Mouse (Mus musculus) embryonic facial prominence, embryonic 11.5 days (tissue): ENCODE measurements around the gene Vasn. TPM values are rescaled to one million over a fixed set of nuclear protein-coding genes. Genes with fewer than 3 reads are reported as not detected.

Experiments used
- ATAC-seq: fragments of 200-750 bp; cut with Nextera tagmentation; replicated peaks from 2 replicates; pipeline ENCODE4 v1.8.0; 2017; ENCODE audit warnings: low read depth; ENCODE audit not compliant: insufficient number of reproducible peaks, low FRiP score, low TSS enrichment
- DNase-seq: peaks from one replicate; pipeline ENCODE4 v3.0.0-alpha.2; 2015; ENCODE audit warnings: low spot score
- H3K27ac ChIP-seq: fragments of 300-500 bp; sonication (generic); replicated peaks from 2 replicates; pipeline ENCODE4 v1.5.1; 2014; ENCODE audit warnings: mild to moderate bottlenecking, low read depth, low read length, control low read depth
- H3K27me3 ChIP-seq: fragments of 300-500 bp; sonication (generic); 2 replicates; pipeline ENCODE4 v1.6.1; 2014; ENCODE audit warnings: mild to moderate bottlenecking, low read length, moderate library complexity, mixed read lengths; ENCODE audit not compliant: control insufficient read depth, insufficient read depth
- H3K36me3 ChIP-seq: fragments of 300-500 bp; sonication (generic); replicated peaks from 2 replicates; pipeline ENCODE4 v1.6.1; 2014; ENCODE audit warnings: low read depth, mild to moderate bottlenecking, low read length, moderate library complexity, mixed read lengths; ENCODE audit not compliant: control insufficient read depth, insufficient read depth
- H3K4me1 ChIP-seq: fragments of 300-500 bp; sonication (generic); 2 replicates; pipeline ENCODE4 v1.6.1; 2014; ENCODE audit warnings: low read length, mixed read lengths; ENCODE audit not compliant: control insufficient read depth, insufficient read depth
- H3K4me2 ChIP-seq: fragments of 300-500 bp; sonication (generic); 2 replicates; pipeline ENCODE4 v1.6.1; 2014; ENCODE audit warnings: low read depth, mild to moderate bottlenecking, control low read depth, low read length, moderate library complexity
- H3K4me3 ChIP-seq: fragments of 300-500 bp; sonication (generic); 2 replicates; pipeline ENCODE4 v1.5.1; 2014; ENCODE audit warnings: low read depth, low read length, control low read depth
- H3K9ac ChIP-seq: fragments of 300-500 bp; sonication (generic); replicated peaks from 2 replicates; pipeline ENCODE4 v1.6.1; 2014; ENCODE audit warnings: mild to moderate bottlenecking, control low read depth, low read length
- H3K9me3 ChIP-seq: fragments of 300-500 bp; sonication (generic); replicated peaks from 2 replicates; pipeline ENCODE4 v1.6.1; 2016; ENCODE audit warnings: mild to moderate bottlenecking, low read length, inconsistent platforms, mixed read lengths; ENCODE audit not compliant: control insufficient read depth
- WGBS: fragments of 180-500 bp; shearing (Covaris S2); extraction: QIAGEN DNeasy Blood & Tissue Kit; methylation state at CpG from one replicate; pipeline ENCODE4 v1.1.7; 2014; 5-methylcytosine and 5-hydroxymethylcytosine counted together
- polyA plus RNA-seq: library from polyadenylated mRNA; unstranded; fragments of >200 nt; fragmentation: Nextera tagmentation; extraction: Ambion mirVana; gene quantifications from 2 replicates; pipeline ENCODE4 v1.2.1, GENCODE M21; 2014

Gene Vasn
- polyA plus RNA-seq, 1 experiment from 2014 or later, result 10.9 TPM

DNA sequence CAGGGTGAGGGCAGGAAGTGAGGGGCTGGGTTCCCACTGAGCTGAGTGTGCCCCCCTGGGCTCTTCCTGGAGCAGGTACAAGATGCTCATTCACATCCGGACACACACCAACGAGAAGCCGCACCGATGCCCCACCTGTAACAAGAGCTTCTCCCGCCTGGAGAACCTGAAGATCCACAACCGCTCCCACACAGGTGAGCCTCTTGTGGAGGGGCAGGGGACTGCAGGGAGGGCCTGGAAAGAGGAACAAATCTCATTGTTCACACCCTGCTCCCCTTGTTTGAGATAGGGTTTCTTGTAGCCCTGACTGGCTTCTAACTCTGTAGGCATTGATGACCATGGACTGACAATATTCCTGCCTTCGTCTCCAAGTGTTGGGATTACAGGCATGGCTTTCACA is 28.1 kb upstream of the Vasn start:
- H3K36me3 ChIP-seq, result peaks cover 6% of the 10 kb centered on the region
- DNase-seq (no peak), ATAC-seq (no peak)
- H3K27me3 ChIP-seq, result no peaks in the 10 kb centered on the region
- H3K9ac ChIP-seq, result no peak overlapping the region
- no peak overlapping the region for H3K4me3 ChIP-seq
- no peak overlapping the region for H3K4me2 ChIP-seq
- peaks cover 1% of the 10 kb centered on the region; the same call in 1 of the 2 replicates for H3K4me1 ChIP-seq
- H3K9me3 ChIP-seq, result no peaks in the 10 kb centered on the region
- H3K27ac ChIP-seq, result no peak overlapping the region
- 93% methylated on average over 7 of the region's 7 CpGs for WGBS

DNA sequence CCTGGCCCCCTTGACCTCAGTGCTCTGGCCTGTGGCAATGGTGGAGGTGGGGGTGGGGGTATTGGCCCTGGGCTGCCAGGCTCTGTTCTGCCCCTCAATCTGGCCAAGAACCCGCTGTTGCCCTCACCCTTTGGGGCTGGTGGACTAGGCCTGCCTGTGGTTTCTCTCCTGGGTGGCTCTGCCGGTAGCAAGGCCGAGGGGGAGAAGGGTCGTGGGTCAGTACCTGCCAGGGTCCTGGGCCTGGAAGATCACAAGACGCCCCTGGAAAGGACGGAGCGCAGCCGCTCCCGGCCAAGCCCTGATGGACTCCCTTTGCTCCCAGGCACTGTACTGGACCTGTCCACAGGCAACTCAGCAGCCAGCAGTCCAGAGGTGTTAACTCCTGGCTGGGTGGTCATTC is 26.0 kb upstream of the Vasn start:
- no peak overlapping the region for H3K27ac ChIP-seq
- H3K36me3 ChIP-seq, result peaks cover 6% of the 10 kb centered on the region
- whole genome bisulfite sequencing, result 92% methylated on average over 7 of the region's 9 CpGs

DNA sequence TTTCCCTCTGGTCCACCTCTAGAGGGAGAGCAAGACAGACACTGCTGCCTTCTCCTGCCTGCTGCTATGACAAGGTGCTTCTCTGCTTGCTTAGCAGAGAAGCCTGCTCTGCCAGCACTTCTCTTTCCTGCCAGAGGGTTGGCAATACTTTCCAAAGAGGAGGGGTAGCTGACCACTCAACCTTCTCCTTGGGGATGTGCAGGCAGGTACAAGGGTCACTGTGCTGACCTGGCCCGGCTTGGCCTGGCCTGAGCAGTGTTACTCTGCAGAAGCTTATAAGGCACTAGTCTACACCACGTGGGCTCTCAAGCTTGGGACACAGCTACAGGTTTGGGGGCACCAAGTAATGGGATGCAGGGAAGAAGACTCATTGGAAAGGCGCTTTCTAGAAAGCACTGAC is 25.1 kb upstream of the Vasn start:
- H3K4me2 ChIP-seq, result no peak overlapping the region
- ATAC-seq (no peak), DNase-seq (no peak)
- no peaks in the 10 kb centered on the region for H3K27me3 ChIP-seq
- H3K27ac ChIP-seq, result no peak overlapping the region
- H3K9ac ChIP-seq, result no peak overlapping the region
- no peak overlapping the region for H3K4me3 ChIP-seq
- 80% methylated on average over 3 of the region's 3 CpGs for WGBS
- peaks cover 6% of the 10 kb centered on the region for H3K36me3 ChIP-seq
- H3K4me1 ChIP-seq, result no peaks in the 10 kb centered on the region
- no peaks in the 10 kb centered on the region for H3K9me3 ChIP-seq

More for the DNA sequence above, 26.0 kb upstream of the Vasn start:
- DNase-seq (no peak), ATAC-seq (no peak)
- H3K9me3 ChIP-seq, result no peaks in the 10 kb centered on the region
- H3K27me3 ChIP-seq, result no peaks in the 10 kb centered on the region
- no peaks in the 10 kb centered on the region for H3K4me1 ChIP-seq
- H3K4me2 ChIP-seq, result no peak overlapping the region
- no peak overlapping the region for H3K4me3 ChIP-seq
- no peak overlapping the region for H3K9ac ChIP-seq

DNA sequence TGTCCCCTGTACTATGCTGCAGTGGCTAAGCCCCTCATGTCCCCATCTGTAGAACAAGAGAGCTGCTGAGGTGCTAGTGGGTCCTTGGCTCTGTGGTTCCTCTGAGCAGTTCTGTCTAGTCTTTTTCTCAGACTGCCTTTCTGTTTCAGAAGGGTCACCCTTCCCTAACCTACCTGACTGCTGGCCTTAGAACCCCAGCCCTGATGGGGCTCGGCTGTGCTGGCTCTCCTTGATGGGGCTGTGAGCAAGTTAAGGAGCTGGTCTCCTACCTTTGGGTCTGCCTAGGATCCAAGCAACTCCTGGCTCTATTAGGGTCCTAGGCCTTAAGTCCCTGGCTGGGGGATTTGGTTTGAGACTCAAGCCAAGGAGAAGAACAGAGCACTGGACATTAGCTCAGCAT is 24.4 kb upstream of the Vasn start:
- Histone ChIP-seq H3K4me3 (no peak overlapping the region), H3K27ac (no peak overlapping the region), H3K9ac (no peak overlapping the region), H3K9me3 (no peaks in the 10 kb centered on the region), H3K4me2 (no peak overlapping the region), H3K27me3 (no peaks in the 10 kb centered on the region), H3K36me3 (peaks cover 6% of the 10 kb centered on the region), H3K4me1 (no peaks in the 10 kb centered on the region)
- WGBS, result 88% methylated on average over 1 of the region's 1 CpGs
- no peak for ATAC-seq
- no peak for DNase-seq

DNA sequence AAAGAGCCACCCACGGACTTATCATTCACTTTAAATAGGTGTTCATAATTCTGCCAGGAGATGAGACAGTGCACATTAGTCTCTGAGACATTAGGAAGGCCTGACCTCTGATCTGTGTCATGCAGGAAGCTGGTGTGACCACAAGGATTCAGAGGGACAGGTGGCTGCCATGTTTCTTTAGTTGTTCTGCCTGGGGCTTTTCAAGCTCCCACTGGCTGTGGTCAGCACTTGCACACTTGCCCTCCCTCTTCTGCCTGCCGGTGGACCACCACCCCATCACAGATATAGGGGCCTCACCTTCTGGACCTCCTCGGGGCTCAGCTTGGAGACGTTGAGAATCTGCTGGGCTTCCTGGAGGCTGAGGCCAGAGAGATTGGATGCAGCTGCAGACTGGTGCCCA is 22.9 kb upstream of the Vasn start:
- Histone ChIP-seq H3K9me3 (no peaks in the 10 kb centered on the region), H3K27me3 (no peaks in the 10 kb centered on the region), H3K27ac (no peak overlapping the region), H3K36me3 (peaks cover 4% of the 10 kb centered on the region), H3K4me2 (no peak overlapping the region), H3K4me1 (no peaks in the 10 kb centered on the region), H3K9ac (no peak overlapping the region), H3K4me3 (no peak overlapping the region)
- no peak for DNase-seq
- no peak for ATAC-seq
- 83% methylated on average over 4 of the region's 4 CpGs for WGBS

GRCm38 (mm10) chr16:4624074-4624473 is 15.7 kb upstream of the Vasn start:
- Histone ChIP-seq H3K4me1 (no peaks in the 10 kb centered on the region), H3K9me3 (no peaks in the 10 kb centered on the region), H3K36me3 (no peaks in the 10 kb centered on the region; the same call in 1 of the 2 replicates), H3K27me3 (no peaks in the 10 kb centered on the region), H3K4me3 (peak overlapping the region; percentile 72), H3K27ac (0 out of 2 replicates have a peak overlapping the region, but pooled peaks have one; percentile 47), H3K4me2 (peak overlapping the region; percentile 75), H3K9ac (peak overlapping the region; percentile 87)
- no peak for ATAC-seq
- DNase-seq, result no peak
- WGBS, result 19% methylated on average over 9 of the region's 9 CpGs

DNA sequence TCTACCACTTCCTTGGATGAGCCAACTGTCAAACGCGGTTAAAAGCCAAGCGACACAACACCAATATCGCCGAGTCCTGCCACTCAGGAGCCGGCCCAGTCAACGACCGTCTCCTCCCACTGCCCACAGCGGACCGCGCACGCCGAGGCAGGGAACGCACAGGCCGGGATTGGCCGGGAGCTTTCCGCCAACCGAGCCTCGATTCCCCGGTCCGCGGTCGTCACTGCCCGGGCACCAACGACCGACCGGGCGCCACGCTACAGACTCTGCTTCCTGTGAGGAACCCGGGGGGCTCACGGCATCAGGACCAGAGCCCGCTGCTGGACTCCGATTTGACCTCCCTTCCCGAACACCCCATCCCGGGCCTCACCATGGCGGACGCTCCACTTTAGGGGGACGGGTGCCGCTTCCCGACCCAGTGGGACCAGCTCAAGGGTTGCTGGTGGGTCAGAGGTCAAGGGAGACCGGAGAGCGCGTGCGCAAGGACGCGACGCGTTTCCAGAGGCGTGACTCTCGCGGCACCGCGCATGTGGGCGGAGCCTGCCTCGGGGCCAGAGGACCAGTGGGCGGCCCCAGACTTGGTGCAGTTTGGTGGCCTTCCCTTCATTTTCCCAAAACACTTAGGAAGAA is 15.1 kb upstream of the Vasn start, which contains the start of gene Pam16:
Gene Pam16 (minus strand): TSS at position 508 of the 630 bp plus-strand sequence.
- ATAC-seq (peak; percentile 79), DNase-seq (peak; percentile 95)
- no peaks in the 10 kb centered on the region for H3K9me3 ChIP-seq
- peak within 1 kb of the TSS; percentile 47; the same call in 1 of the 2 replicates for H3K27ac ChIP-seq
- H3K4me1 ChIP-seq, result no peaks in the 10 kb centered on the region
- WGBS, result under 1% methylated on average over 55 of the region's 56 CpGs
- H3K27me3 ChIP-seq, result no peaks in the 10 kb centered on the region
- peak within 1 kb of the TSS; percentile 72 for H3K4me3 ChIP-seq
- no peaks in the 10 kb centered on the region; the same call in 1 of the 2 replicates for H3K36me3 ChIP-seq
- H3K9ac ChIP-seq, result peak within 1 kb of the TSS; percentile 87
- H3K4me2 ChIP-seq, result peak within 1 kb of the TSS; percentile 75

GRCm38 (mm10) chr16:4627105-4627504 is 12.6 kb upstream of the Vasn start:
- ATAC-seq (no peak), DNase-seq (no peak)
- H3K27ac ChIP-seq, result no peak overlapping the region
- H3K4me2 ChIP-seq, result no peak overlapping the region
- no peak overlapping the region for H3K9ac ChIP-seq
- no peaks in the 10 kb centered on the region for H3K9me3 ChIP-seq
- H3K4me3 ChIP-seq, result no peak overlapping the region
- no peaks in the 10 kb centered on the region for H3K27me3 ChIP-seq
- H3K36me3 ChIP-seq, result no peaks in the 10 kb centered on the region; the same call in 1 of the 2 replicates
- 87% methylated on average over 6 of the region's 6 CpGs for WGBS
- no peaks in the 10 kb centered on the region for H3K4me1 ChIP-seq
